Mouse (Mus musculus): ENCODE data around the gene Rbm33.

GRCm38 (mm10) chr5:28289111-28289510 is 27.8 kb upstream of the Rbm33 start:
- no peak for TF ChIP-seq CHD2 (IDR thresholded peaks at IDR 0.05; ENCODE audit: low read depth, low read length)
- no peak for TF ChIP-seq MAFK (IDR thresholded peaks at IDR 0.05; ENCODE audit: insufficient read depth, low read depth, low read length)
- no peak for TF ChIP-seq HCFC1 (IDR thresholded peaks at IDR 0.05; ENCODE audit: borderline replicate concordance, insufficient read depth, low read length)
- TF ChIP-seq ZNF384 (IDR thresholded peaks at IDR 0.05; ENCODE audit: low read depth, low read length) = no peak
